Mouse (Mus musculus) ovary, postnatal 10 days (tissue): ENCODE measurements around the gene Ptf1a.

Experiments
- DNase-seq: peaks from one replicate; pipeline ENCODE4 v3.0.0; 2022; ENCODE audit warnings: low spot score

Gene Ptf1a

DNA sequence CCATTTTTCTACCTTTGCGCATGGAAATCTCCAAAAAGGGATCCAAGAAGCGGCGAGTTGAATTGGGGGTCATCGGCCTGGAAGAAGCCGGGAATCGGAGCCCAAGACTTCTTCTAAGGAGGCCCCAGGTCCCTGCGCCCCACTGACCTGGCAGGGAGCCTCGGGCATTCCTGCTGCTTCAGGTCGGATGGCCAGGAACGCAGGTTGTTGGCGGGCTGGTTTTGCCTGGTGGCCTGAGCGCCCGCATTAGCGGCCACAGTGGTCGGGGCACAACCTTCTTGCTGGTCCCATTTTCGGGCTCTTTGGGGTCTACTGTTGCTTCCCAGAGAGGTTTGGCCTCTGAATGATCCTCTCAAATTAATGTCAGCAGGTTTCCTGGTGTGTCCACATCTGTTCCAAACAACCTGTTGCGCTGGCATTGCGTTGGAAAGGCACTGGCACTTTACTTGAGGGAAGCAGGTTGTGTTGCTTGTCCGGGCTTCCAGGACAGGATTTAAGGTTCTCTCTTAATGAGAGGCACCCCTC lies 7.1 kb downstream of the Ptf1a start:
- no peak for DNase-seq

- no peak for DNase-seq
Observed at GRCm38 (mm10) chr2:19455228-19455627, 9.8 kb downstream of the Ptf1a start.

DNA sequence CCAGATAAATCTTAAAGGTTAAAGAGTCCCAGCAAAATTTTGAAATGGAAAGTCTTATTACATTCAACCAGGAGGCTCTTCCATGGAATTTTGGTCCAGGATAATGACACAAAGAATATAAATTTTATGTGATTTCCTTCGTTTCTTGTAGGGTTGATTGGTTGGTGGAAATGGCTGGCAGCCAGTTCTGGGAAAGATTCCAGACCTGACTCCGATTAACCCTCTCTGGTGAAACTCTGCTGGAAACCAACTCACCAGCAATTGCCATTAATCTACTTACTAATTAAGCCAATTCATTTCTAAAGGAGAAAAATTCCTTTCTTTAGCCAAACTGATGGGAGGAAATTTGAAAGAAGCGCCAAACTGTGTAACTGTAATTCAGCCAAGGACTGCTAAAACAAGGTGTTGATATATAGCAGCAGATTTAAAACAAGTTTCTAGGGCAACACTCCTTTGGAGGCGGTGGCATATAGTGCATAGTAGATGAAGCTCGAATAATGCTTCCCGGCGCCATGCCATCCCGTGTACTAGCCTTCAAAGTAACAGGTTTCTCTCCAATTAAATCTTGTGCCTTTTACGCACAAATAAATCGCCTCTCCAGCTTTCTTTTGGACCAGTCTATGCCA lies 10.5 kb downstream of the Ptf1a start:
- DNase-seq: no peak

GRCm38 (mm10) chr2:19458785-19459184 lies 13.3 kb downstream of the Ptf1a start:
- no peak for DNase-seq

- DNase-seq: no peak
Observed at GRCm38 (mm10) chr2:19461940-19462339, 16.5 kb downstream of the Ptf1a start.

DNA sequence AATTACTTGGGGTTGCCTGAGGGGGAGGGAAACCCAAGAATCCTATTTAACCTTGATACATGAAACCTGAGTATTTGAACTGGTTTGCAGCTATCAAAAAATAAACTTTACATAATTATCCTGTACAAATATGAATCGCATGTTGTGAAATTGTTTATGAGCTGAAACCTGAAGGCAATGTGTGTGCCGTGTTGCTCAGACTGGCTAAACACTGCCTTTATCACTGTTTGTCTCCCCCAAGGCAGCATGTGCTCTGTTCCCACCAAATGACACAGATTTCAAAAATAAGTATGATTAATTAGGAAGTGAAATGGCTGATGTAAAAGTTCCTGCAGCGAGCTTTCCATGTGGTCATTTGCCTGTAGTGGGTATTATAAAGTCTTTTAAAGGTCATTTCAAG lies 44.8 kb downstream of the Ptf1a start:
- DNase-seq: no peak
